Mouse (Mus musculus): ENCODE measurements around the gene Gm21190. TPM values are rescaled to one million over a fixed set of nuclear protein-coding genes. Genes with fewer than 3 reads are reported as not detected.

Gm21190 gene
- polyA plus RNA-seq (2012; rRNA removed) = 0.13 and 0.25 TPM in 2 replicates

DNA sequence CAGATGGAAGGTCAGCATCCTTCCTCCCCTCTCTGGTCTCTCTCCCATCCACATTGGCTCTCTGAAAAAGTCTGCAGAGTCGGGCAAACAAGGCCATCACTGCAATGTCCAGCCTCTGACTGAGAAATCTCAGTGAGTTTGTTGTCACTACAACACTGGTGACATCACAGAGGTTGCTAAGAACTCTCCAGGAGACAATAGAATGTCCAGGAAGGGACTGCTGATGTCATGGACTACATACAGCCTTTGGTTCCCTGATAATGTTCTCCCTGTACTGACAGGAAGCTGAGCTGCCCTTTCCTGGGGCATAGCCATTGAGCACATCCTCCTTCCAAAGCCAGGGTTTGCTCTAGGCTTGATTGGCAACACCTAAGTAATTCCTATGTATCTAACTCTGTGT is at the start of gene Gm21190:
Gm21190 (minus strand) TSS at position 101 of the 400 bp plus-strand sequence.

DNA sequence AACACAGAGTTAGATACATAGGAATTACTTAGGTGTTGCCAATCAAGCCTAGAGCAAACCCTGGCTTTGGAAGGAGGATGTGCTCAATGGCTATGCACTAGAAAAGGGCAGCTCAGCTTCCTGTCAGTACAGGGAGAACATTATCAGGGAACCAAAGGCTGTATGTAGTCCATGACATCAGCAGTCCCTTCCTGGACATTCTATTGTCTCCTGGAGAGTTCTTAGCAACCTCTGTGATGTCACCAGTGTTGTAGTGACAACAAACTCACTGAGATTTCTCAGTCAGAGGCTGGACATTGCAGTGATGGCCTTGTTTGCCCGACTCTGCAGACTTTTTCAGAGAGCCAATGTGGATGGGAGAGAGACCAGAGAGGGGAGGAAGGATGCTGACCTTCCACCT is 48.0 kb upstream of the Gm21190 start, which contains the start of gene Gm21083:
Gm21083 (plus strand) TSS at position 301 of the 400 bp plus-strand sequence.

DNA sequence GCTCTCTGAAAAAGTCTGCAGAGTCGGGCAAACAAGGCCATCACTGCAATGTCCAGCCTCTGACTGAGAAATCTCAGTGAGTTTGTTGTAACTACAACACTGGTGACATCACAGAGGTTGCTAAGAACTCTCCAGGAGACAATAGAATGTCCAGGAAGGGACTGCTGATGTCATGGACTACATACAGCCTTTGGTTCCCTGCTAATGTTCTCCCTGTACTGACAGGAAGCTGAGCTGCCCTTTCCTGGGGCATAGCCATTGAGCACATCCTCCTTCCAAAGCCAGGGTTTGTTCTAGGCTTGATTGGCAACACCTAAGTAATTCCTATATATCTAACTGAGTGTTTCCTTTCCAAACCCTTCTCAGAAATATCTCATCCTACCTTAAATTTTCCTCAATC is 52.6 kb downstream of the Gm21190 start, which contains the start of gene Gm21149:
Gm21149 (minus strand) TSS at position 101 of the 400 bp plus-strand sequence.

Other genes starting within 250 kb of the Gm21190 start
- gene Gm21149, start 52.7 kb downstream of the Gm21190 start, polyA plus RNA-seq (2012; rRNA removed) = not detected in 2 replicates
- not detected in 2 replicates for gene Gm21083, start 48.1 kb upstream of the Gm21190 start, polyA plus RNA-seq (2012; rRNA removed)
- not detected in 2 replicates for gene Speer4d, start 89.8 kb upstream of the Gm21190 start, polyA plus RNA-seq (2012; rRNA removed)
- not detected in 2 replicates for gene 4930572O03Rik, start 127.8 kb upstream of the Gm21190 start, polyA plus RNA-seq (2012; rRNA removed)
- not detected in 2 replicates for gene Speer4c, start 185.0 kb upstream of the Gm21190 start, polyA plus RNA-seq (2012; rRNA removed)